Mouse (Mus musculus): ENCODE measurements around the gene Oaz3. TPM values are rescaled to one million over a fixed set of nuclear protein-coding genes. Genes with fewer than 3 reads are reported as not detected.

Oaz3 gene
- polyA plus RNA-seq, 1 experiment from 2014 or later: 0.23 TPM

DNA sequence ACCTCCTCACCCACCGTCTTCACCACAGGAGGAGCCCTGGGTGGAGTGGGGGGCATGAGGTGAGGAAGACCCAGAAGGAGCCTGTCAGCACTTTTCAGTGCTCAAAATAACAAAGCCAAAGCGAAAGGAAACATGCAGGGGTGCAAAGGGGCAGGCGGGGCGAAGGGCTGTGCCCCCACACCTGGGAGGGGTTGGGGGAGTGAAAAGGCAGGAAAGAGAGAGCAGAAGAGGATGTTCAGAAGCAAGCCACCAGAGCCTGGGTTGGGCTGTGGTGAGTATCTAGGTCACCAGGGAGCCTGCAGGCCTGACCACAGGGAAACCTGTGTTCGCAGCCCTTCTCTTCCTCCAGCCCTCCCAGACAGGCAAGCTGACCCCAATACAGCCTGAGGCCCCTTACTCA lies 55.7 kb downstream of the Oaz3 start:
- WGBS: 77% methylated on average over 5 of the region's 5 CpGs
- Histone ChIP-seq H3K9me3 (ENCODE audit: control insufficient read depth, low read length) (no peaks in the 10 kb centered on the region), H3K4me2 (ENCODE audit: low read depth) (no peak overlapping the region), H3K36me3 (ENCODE audit: control insufficient read depth, insufficient read depth, low read length) (no peaks in the 10 kb centered on the region), H3K4me3 (ENCODE audit: low read depth, low read length) (no peak overlapping the region), H3K27ac (ENCODE audit: low read depth, low read length) (no peak overlapping the region), H3K9ac (ENCODE audit: low read length) (no peak overlapping the region), H3K4me1 (ENCODE audit: control insufficient read depth, insufficient read depth, low read length) (no peaks in the 10 kb centered on the region), H3K27me3 (ENCODE audit: control insufficient read depth, insufficient read depth, low read length) (no peaks in the 10 kb centered on the region)
- ATAC-seq (ENCODE audit: insufficient read depth, low FRiP score, low TSS enrichment) (no peak), DNase-seq (ENCODE audit: low spot score) (no peak)

DNA sequence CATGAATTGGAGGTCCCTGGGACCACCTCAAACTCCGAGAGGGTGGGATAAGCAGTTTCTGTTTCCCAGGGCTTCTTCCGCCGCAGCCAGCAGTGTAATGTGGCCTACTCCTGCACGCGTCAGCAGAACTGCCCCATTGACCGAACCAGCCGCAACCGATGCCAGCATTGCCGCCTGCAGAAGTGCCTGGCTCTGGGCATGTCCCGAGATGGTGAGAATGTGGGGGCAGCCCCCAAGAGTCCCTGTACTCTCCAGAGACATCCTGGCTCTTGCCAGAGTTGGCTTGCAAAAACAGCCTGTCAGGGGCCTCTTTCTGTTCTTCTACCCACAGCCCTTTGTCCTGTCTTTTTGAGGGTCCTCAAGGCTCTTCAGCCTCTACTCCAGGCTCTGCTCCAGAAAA lies 56.3 kb downstream of the Oaz3 start:
- no peak overlapping the region for H3K27ac ChIP-seq (ENCODE audit: low read depth, low read length)
- H3K27me3 ChIP-seq (ENCODE audit: control insufficient read depth, insufficient read depth, low read length): no peaks in the 10 kb centered on the region
- no peak overlapping the region for H3K4me3 ChIP-seq (ENCODE audit: low read depth, low read length)
- no peaks in the 10 kb centered on the region for H3K9me3 ChIP-seq (ENCODE audit: control insufficient read depth, low read length)
- ATAC-seq (ENCODE audit: insufficient read depth, low FRiP score, low TSS enrichment): no peak
- H3K4me2 ChIP-seq (ENCODE audit: low read depth): no peak overlapping the region
- no peak overlapping the region for H3K9ac ChIP-seq (ENCODE audit: low read length)
- no peaks in the 10 kb centered on the region for H3K4me1 ChIP-seq (ENCODE audit: control insufficient read depth, insufficient read depth, low read length)
- no peaks in the 10 kb centered on the region for H3K36me3 ChIP-seq (ENCODE audit: control insufficient read depth, insufficient read depth, low read length)
- no peak for DNase-seq (ENCODE audit: low spot score)
- WGBS: 88% methylated on average over 10 of the region's 10 CpGs

DNA sequence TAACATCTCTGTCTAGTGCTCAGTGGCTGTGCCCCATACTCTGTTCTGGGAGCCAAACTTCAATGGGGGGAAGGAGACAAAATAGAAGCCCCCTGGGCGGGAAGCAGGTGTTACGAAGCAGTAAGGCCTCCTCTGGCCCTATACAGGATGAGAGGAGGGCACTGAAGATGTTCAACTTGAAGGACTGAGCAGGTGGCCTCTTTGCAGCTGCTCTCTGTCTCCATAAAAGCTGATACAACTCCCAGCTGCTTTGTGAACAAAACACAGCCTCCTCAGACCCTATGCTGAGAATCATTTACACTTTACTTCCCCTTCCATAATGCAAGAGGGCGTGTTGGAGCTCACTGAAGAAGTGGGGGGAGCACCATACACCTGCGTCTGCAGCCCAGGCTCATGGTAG lies 57.0 kb downstream of the Oaz3 start:
- Histone ChIP-seq H3K36me3 (ENCODE audit: control insufficient read depth, insufficient read depth, low read length) (no peaks in the 10 kb centered on the region), H3K9ac (ENCODE audit: low read length) (no peak overlapping the region), H3K9me3 (ENCODE audit: control insufficient read depth, low read length) (no peaks in the 10 kb centered on the region), H3K4me1 (ENCODE audit: control insufficient read depth, insufficient read depth, low read length) (no peaks in the 10 kb centered on the region), H3K27ac (ENCODE audit: low read depth, low read length) (no peak overlapping the region), H3K4me3 (ENCODE audit: low read depth, low read length) (no peak overlapping the region), H3K4me2 (ENCODE audit: low read depth) (no peak overlapping the region), H3K27me3 (ENCODE audit: control insufficient read depth, insufficient read depth, low read length) (no peaks in the 10 kb centered on the region)
- no peak for DNase-seq (ENCODE audit: low spot score)
- no peak for ATAC-seq (ENCODE audit: insufficient read depth, low FRiP score, low TSS enrichment)
- WGBS: 49% methylated on average over 4 of the region's 4 CpGs

DNA sequence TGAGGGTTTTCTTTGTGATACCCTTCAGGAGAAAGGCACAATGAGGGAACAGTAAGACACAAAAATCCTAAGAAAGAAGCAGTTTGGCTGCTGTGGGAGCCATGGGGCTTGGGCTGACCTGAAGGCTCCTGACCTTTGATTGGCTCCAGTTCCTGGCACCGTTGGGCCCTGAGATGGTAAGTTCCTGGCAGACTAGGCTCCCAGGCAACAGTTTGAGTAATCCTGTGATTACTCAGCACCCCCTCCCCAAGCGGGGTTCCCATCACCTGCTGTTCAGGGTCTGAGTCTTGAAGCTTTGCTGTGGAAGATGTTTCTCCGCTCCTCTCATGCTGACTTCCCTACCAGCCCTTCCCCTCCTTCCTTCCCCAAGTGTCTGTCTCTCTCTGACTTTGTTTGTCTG lies 60.2 kb downstream of the Oaz3 start:
- H3K9me3 ChIP-seq (ENCODE audit: control insufficient read depth, low read length): no peaks in the 10 kb centered on the region
- no peaks in the 10 kb centered on the region for H3K36me3 ChIP-seq (ENCODE audit: control insufficient read depth, insufficient read depth, low read length)
- WGBS: 74% methylated on average over 3 of the region's 3 CpGs
- H3K27me3 ChIP-seq (ENCODE audit: control insufficient read depth, insufficient read depth, low read length): no peaks in the 10 kb centered on the region
- ATAC-seq (ENCODE audit: insufficient read depth, low FRiP score, low TSS enrichment) (no peak), DNase-seq (ENCODE audit: low spot score) (no peak)
- H3K4me2 ChIP-seq (ENCODE audit: low read depth): no peak overlapping the region
- no peaks in the 10 kb centered on the region for H3K4me1 ChIP-seq (ENCODE audit: control insufficient read depth, insufficient read depth, low read length)
- H3K9ac ChIP-seq (ENCODE audit: low read length): no peak overlapping the region
- no peak overlapping the region for H3K4me3 ChIP-seq (ENCODE audit: low read depth, low read length)
- no peak overlapping the region for H3K27ac ChIP-seq (ENCODE audit: low read depth, low read length)

Other genes starting within 250 kb of the Oaz3 start
- not detected in 2 replicates for gene Gm5286, start 247.2 kb downstream of the Oaz3 start, polyA plus RNA-seq (2014; fragmentation: Nextera tagmentation; extraction: Ambion mirVana)
- not detected in 2 replicates for gene Gm4778, start 179.9 kb downstream of the Oaz3 start, polyA plus RNA-seq (2014; fragmentation: Nextera tagmentation; extraction: Ambion mirVana)
- 14.8 TPM in 2 replicates for gene Them4, start 133.8 kb downstream of the Oaz3 start, polyA plus RNA-seq (2014; fragmentation: Nextera tagmentation; extraction: Ambion mirVana)
- gene Them5, start 101.8 kb downstream of the Oaz3 start, polyA plus RNA-seq (2014; fragmentation: Nextera tagmentation; extraction: Ambion mirVana): 0.19 TPM in 1 of 2 replicates, not detected in the other
- 1.4 and 1.6 TPM in 2 replicates for gene C2cd4d, start 81.5 kb downstream of the Oaz3 start, polyA plus RNA-seq (2014; fragmentation: Nextera tagmentation; extraction: Ambion mirVana)
- 0.28 TPM in 1 of 2 replicates, not detected in the other for gene Rorc, start 71.1 kb downstream of the Oaz3 start, polyA plus RNA-seq (2014; fragmentation: Nextera tagmentation; extraction: Ambion mirVana)
- 0.33 and 0.46 TPM in 2 replicates for gene Lingo4, start 45.4 kb downstream of the Oaz3 start, polyA plus RNA-seq (2014; fragmentation: Nextera tagmentation; extraction: Ambion mirVana)
- 43.8 and 48.1 TPM in 2 replicates for gene Tdrkh, start 30.6 kb downstream of the Oaz3 start, polyA plus RNA-seq (2014; fragmentation: Nextera tagmentation; extraction: Ambion mirVana)
- 64.7 and 68.3 TPM in 2 replicates for gene Mrpl9, start 597 bp downstream of the Oaz3 start, polyA plus RNA-seq (2014; fragmentation: Nextera tagmentation; extraction: Ambion mirVana)
- 143 and 154 TPM in 2 replicates for gene Celf3, start 34.4 kb upstream of the Oaz3 start, polyA plus RNA-seq (2014; fragmentation: Nextera tagmentation; extraction: Ambion mirVana)
- 9.3 and 9.5 TPM in 2 replicates for gene Riiad1, start 36.4 kb upstream of the Oaz3 start, polyA plus RNA-seq (2014; fragmentation: Nextera tagmentation; extraction: Ambion mirVana)
- 36.4 and 39.9 TPM in 2 replicates for gene Snx27, start 138.8 kb upstream of the Oaz3 start, polyA plus RNA-seq (2014; fragmentation: Nextera tagmentation; extraction: Ambion mirVana)
- gene Gm10972, start 199.2 kb upstream of the Oaz3 start, polyA plus RNA-seq (2014; fragmentation: Nextera tagmentation; extraction: Ambion mirVana): not detected in 2 replicates
- 3.4 and 3.6 TPM in 2 replicates for gene Tuft1, start 215.0 kb upstream of the Oaz3 start, polyA plus RNA-seq (2014; fragmentation: Nextera tagmentation; extraction: Ambion mirVana)
- not detected in 2 replicates for gene Selenbp2, start 249.6 kb upstream of the Oaz3 start, polyA plus RNA-seq (2014; fragmentation: Nextera tagmentation; extraction: Ambion mirVana)